Mouse (Mus musculus): ENCODE measurements around the gene Prss2. TPM values are rescaled to one million over a fixed set of nuclear protein-coding genes. Genes with fewer than 3 reads are reported as not detected.

Prss2 gene
- polyA plus RNA-seq, 1 experiment from 2014 or later: not detected

DNA sequence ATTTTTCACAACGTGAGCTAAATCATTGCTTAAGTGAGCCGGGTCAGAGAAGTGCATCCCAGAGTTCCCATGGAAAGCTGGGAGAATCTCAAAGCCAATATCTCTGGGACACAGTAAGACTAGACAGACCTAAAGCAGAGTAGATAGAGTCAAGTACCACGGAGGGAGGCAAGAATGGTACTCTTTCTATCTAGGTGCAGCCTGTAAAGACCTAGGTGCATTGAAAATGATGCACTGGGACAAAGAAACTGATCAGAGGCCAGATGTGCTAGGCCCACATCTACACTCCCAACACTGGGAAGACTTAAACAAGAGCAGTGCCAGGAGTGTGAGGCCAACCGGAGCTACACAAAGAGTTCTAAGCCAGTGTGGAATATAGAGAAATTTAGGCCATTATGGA lies 23.7 kb downstream of the Prss2 start:
- 94% methylated on average over 4 of the region's 4 CpGs for WGBS
- Histone ChIP-seq H3K27ac (ENCODE audit: low read depth, low read length) (no peak overlapping the region), H3K4me1 (ENCODE audit: control insufficient read depth, insufficient read depth, low read length) (no peaks in the 10 kb centered on the region), H3K4me3 (ENCODE audit: low read depth, low read length) (no peak overlapping the region), H3K27me3 (ENCODE audit: control insufficient read depth, insufficient read depth, low read length) (0 out of 2 replicates have a peak, but pooled peaks cover 5% of the 10 kb centered on the region), H3K9ac (ENCODE audit: low read length) (no peak overlapping the region), H3K9me3 (ENCODE audit: control insufficient read depth, low read length) (no peaks in the 10 kb centered on the region), H3K4me2 (ENCODE audit: low read depth) (no peak overlapping the region), H3K36me3 (ENCODE audit: control insufficient read depth, insufficient read depth, low read length) (no peaks in the 10 kb centered on the region)
- ATAC-seq (ENCODE audit: insufficient read depth, low FRiP score, low TSS enrichment) (no peak), DNase-seq (ENCODE audit: low spot score) (no peak)

DNA sequence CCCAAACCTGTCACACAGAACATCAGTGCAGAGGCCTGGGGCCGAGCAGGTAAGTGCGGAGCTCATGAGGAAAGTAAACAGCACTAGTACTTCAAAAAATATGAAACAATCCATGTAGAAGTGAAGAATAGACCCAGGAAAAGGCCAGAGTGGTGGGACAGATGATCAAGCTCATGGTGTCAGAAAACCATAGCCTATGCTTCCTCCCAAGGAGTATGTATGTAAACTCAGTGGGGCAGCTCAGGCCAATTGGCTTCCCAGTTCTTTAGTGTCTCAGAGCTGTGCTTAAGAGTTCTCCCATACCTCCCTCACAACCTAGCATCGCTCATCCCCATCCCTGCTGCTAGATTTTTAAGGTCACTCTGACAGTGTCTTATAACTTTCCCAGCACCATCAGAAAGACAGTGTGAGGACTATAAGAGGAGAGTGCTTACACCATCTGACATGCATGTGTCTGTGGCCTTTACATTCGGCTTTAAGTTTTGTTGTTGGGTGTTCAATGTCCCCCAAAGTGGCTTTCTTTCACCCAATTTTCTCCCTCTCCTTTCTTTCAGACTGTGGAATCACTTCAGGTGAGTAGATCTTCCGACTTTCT lies 25.6 kb downstream of the Prss2 start:
- H3K4me1 ChIP-seq (ENCODE audit: control insufficient read depth, insufficient read depth, low read length): no peaks in the 10 kb centered on the region
- H3K9me3 ChIP-seq (ENCODE audit: control insufficient read depth, low read length): no peaks in the 10 kb centered on the region
- no peak overlapping the region for H3K27ac ChIP-seq (ENCODE audit: low read depth, low read length)
- H3K36me3 ChIP-seq (ENCODE audit: control insufficient read depth, insufficient read depth, low read length): no peaks in the 10 kb centered on the region
- DNase-seq (ENCODE audit: low spot score): no peak
- H3K27me3 ChIP-seq (ENCODE audit: control insufficient read depth, insufficient read depth, low read length): 0 out of 2 replicates have a peak, but pooled peaks cover 5% of the 10 kb centered on the region
- no peak overlapping the region for H3K4me3 ChIP-seq (ENCODE audit: low read depth, low read length)
- no peak overlapping the region for H3K9ac ChIP-seq (ENCODE audit: low read length)
- 90% methylated on average over 5 of the region's 5 CpGs for WGBS
- H3K4me2 ChIP-seq (ENCODE audit: low read depth): no peak overlapping the region
- ATAC-seq (ENCODE audit: insufficient read depth, low FRiP score, low TSS enrichment): no peak

DNA sequence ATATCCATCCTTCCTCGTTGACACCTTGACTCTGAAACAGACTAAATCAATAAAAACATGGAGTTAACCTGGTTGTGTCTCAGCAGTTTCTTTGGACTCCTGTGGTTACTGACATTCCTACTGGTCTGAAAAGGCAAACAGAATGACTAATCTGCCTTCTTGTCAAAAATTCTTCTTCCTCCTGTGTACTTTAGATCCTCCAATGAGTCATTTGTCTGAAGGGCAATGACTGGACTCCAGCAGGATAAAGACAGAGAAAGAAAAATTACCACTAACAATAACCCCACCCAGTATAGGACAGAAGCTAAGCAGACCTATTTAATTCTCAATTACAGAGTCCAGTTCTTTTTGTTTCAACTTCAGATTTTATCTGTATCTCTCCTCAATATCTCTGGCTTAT lies 26.7 kb downstream of the Prss2 start:
- no peak for DNase-seq (ENCODE audit: low spot score)
- H3K4me3 ChIP-seq (ENCODE audit: low read depth, low read length): no peak overlapping the region
- ATAC-seq (ENCODE audit: insufficient read depth, low FRiP score, low TSS enrichment): no peak

DNA sequence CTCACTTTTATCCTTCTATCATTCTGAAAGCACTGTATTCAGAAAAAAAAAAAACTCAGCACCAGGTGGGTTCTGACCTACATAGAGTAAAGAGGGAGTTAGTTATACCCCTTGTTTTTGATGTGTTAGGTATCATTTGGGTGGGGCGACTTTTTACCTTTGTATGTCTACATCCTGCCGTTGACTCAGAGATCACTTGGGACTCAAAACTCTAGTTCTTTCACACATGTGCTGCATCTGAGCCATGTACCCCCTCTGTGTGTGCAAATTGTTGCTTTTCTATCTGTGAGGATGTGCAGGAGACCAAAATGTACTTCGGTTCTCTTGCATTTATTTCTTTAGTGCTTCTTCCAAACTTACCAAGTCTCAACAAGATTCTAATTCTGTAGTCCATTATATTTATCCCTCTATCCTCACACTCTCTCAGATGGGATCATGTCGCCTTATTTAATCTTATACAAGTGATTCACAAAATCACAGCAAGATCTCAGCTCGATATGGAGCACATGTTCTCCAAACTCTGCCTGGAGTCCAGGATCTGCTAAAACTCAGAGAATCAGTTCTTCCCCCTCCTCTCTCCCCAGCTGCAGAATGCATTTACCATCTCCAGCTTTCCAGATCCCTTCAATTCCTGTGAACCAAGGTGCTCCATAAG lies 31.9 kb downstream of the Prss2 start:
- Histone ChIP-seq H3K4me3 (ENCODE audit: low read depth, low read length) (no peak overlapping the region), H3K27ac (ENCODE audit: low read depth, low read length) (no peak overlapping the region), H3K9me3 (ENCODE audit: control insufficient read depth, low read length) (no peaks in the 10 kb centered on the region), H3K27me3 (ENCODE audit: control insufficient read depth, insufficient read depth, low read length) (no peaks in the 10 kb centered on the region), H3K9ac (ENCODE audit: low read length) (no peak overlapping the region), H3K36me3 (ENCODE audit: control insufficient read depth, insufficient read depth, low read length) (no peaks in the 10 kb centered on the region), H3K4me1 (ENCODE audit: control insufficient read depth, insufficient read depth, low read length) (no peaks in the 10 kb centered on the region), H3K4me2 (ENCODE audit: low read depth) (no peak overlapping the region)
- 88% methylated on average over 5 of the region's 5 CpGs for WGBS
- ATAC-seq (ENCODE audit: insufficient read depth, low FRiP score, low TSS enrichment): no peak
- no peak for DNase-seq (ENCODE audit: low spot score)

More for the DNA sequence above, 26.7 kb downstream of the Prss2 start:
- H3K27ac ChIP-seq (ENCODE audit: low read depth, low read length): no peak overlapping the region
- no peaks in the 10 kb centered on the region for H3K4me1 ChIP-seq (ENCODE audit: control insufficient read depth, insufficient read depth, low read length)
- H3K9ac ChIP-seq (ENCODE audit: low read length): no peak overlapping the region
- 70% methylated on average over 1 of the region's 1 CpGs for WGBS
- no peaks in the 10 kb centered on the region for H3K36me3 ChIP-seq (ENCODE audit: control insufficient read depth, insufficient read depth, low read length)
- H3K9me3 ChIP-seq (ENCODE audit: control insufficient read depth, low read length): no peaks in the 10 kb centered on the region
- H3K27me3 ChIP-seq (ENCODE audit: control insufficient read depth, insufficient read depth, low read length): 0 out of 2 replicates have a peak, but pooled peaks cover 3% of the 10 kb centered on the region
- no peak overlapping the region for H3K4me2 ChIP-seq (ENCODE audit: low read depth)

DNA sequence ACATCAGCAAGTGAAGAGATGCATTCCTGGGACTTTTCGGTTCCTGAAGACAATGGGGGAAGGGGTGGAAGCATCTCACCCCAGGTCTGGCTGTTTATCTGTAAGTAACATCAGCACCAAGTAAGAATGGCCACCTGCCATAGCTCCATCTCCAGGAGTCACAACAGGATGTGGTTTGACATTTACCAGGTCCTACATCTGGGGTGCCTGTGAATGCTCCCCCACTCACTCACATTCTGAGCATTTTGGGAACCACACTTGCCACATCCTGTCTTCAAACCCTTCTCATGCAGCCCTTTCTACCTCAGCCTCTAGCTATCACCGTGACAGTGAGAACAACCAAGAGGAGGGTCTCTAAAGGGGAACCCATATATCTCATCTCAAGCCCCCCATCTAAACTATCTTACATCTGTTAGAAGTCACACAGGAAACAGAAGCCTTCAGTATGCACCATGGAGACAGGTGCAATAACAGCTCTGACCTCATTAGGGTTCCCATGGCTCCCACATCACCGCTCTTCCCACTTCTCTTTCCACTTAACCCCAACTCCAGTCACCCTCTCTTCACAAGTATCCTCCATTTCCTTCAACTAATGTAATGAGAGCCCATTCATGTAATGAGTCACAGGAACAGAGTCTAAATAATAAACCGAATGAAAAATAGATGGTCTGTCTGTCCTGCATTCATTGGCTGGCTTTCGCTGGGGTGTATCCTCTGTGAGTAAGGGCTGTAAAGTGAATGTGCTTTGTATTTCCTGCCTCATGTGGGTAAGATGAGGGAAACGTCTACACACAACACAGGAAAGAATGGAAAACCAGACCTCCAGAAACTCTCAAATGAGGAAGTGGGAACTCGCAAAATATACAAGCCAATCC lies 32.9 kb downstream of the Prss2 start:
- H3K9ac ChIP-seq (ENCODE audit: low read length): no peak overlapping the region
- ATAC-seq (ENCODE audit: insufficient read depth, low FRiP score, low TSS enrichment) (no peak), DNase-seq (ENCODE audit: low spot score) (no peak)
- WGBS: 88% methylated on average over 7 of the region's 7 CpGs
- no peak overlapping the region for H3K4me3 ChIP-seq (ENCODE audit: low read depth, low read length)
- H3K27me3 ChIP-seq (ENCODE audit: control insufficient read depth, insufficient read depth, low read length): no peaks in the 10 kb centered on the region
- H3K27ac ChIP-seq (ENCODE audit: low read depth, low read length): no peak overlapping the region
- no peaks in the 10 kb centered on the region for H3K36me3 ChIP-seq (ENCODE audit: control insufficient read depth, insufficient read depth, low read length)
- H3K9me3 ChIP-seq (ENCODE audit: control insufficient read depth, low read length): no peaks in the 10 kb centered on the region
- H3K4me2 ChIP-seq (ENCODE audit: low read depth): no peak overlapping the region
- H3K4me1 ChIP-seq (ENCODE audit: control insufficient read depth, insufficient read depth, low read length): no peaks in the 10 kb centered on the region

DNA sequence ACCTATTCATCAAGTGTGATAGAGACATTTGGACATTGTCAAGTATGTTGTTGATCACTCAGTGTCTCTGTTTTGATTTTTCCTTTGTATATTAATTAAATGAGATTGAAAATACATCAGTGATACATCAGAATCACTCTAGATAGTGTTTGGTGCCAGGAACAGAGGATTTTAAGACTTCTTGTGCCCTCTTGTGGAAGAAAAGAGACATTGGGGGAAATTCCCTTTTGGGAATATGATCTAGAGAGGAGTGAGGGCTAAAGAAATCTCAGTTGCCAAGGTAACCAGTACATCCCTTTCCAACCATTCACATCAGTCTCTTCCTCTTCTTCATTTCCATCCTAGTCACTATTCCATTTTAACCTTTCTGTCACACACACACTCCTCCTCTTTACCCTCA lies 34.8 kb downstream of the Prss2 start:
- Histone ChIP-seq H3K4me3 (ENCODE audit: low read depth, low read length) (no peak overlapping the region), H3K27ac (ENCODE audit: low read depth, low read length) (no peak overlapping the region), H3K4me2 (ENCODE audit: low read depth) (no peak overlapping the region), H3K9me3 (ENCODE audit: control insufficient read depth, low read length) (no peaks in the 10 kb centered on the region), H3K4me1 (ENCODE audit: control insufficient read depth, insufficient read depth, low read length) (no peaks in the 10 kb centered on the region), H3K36me3 (ENCODE audit: control insufficient read depth, insufficient read depth, low read length) (no peaks in the 10 kb centered on the region), H3K27me3 (ENCODE audit: control insufficient read depth, insufficient read depth, low read length) (no peaks in the 10 kb centered on the region), H3K9ac (ENCODE audit: low read length) (no peak overlapping the region)
- ATAC-seq (ENCODE audit: insufficient read depth, low FRiP score, low TSS enrichment): no peak
- DNase-seq (ENCODE audit: low spot score): no peak

DNA sequence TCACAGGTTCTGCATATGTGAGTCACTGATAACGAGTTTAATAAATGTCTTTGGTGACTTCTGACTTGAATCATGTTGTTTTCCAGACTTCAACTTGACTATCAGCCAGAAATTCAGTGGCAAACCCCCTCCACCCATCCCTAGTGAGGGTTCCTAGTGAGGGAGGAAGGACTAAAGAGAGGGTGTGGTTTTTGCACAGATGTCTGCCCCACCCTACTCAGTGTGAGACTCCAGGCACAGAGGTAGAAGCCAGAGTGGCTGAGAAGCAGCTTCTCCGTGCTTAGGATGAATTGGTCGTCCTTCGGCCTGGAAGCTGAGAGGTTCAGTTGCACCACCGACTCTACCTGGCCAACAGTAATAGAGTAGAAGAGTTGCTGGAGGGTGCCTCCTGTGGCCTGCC lies 35.9 kb downstream of the Prss2 start:
- no peak for DNase-seq (ENCODE audit: low spot score)
- no peaks in the 10 kb centered on the region for H3K4me1 ChIP-seq (ENCODE audit: control insufficient read depth, insufficient read depth, low read length)
- H3K9ac ChIP-seq (ENCODE audit: low read length): no peak overlapping the region
- no peak for ATAC-seq (ENCODE audit: insufficient read depth, low FRiP score, low TSS enrichment)
- H3K4me3 ChIP-seq (ENCODE audit: low read depth, low read length): no peak overlapping the region
- H3K4me2 ChIP-seq (ENCODE audit: low read depth): no peak overlapping the region
- 81% methylated on average over 5 of the region's 5 CpGs for WGBS
- H3K36me3 ChIP-seq (ENCODE audit: control insufficient read depth, insufficient read depth, low read length): no peaks in the 10 kb centered on the region
- H3K27ac ChIP-seq (ENCODE audit: low read depth, low read length): no peak overlapping the region
- no peaks in the 10 kb centered on the region for H3K9me3 ChIP-seq (ENCODE audit: control insufficient read depth, low read length)
- H3K27me3 ChIP-seq (ENCODE audit: control insufficient read depth, insufficient read depth, low read length): no peaks in the 10 kb centered on the region

DNA sequence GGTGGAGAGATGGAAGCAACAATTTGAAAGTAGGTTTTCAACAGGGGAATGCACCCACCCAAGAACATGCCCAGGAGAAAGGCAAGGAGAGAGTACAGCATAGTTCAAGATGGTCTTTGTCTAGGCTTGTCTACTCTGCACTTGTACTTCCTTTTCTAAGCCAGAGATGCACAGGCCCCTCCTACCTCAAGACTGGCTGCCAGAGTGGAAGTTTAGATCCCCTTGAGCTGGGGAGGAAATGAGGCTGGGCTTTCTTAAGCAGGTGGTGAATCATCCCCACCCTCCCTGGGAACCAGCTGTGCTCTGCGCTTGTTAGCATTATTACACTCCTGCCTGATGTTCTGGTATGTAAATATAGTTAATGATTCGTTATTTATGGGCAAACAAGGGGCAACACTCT lies 36.7 kb downstream of the Prss2 start:
- Histone ChIP-seq H3K9me3 (ENCODE audit: control insufficient read depth, low read length) (no peaks in the 10 kb centered on the region), H3K27me3 (ENCODE audit: control insufficient read depth, insufficient read depth, low read length) (no peaks in the 10 kb centered on the region), H3K27ac (ENCODE audit: low read depth, low read length) (no peak overlapping the region), H3K4me1 (ENCODE audit: control insufficient read depth, insufficient read depth, low read length) (no peaks in the 10 kb centered on the region), H3K36me3 (ENCODE audit: control insufficient read depth, insufficient read depth, low read length) (no peaks in the 10 kb centered on the region), H3K4me2 (ENCODE audit: low read depth) (no peak overlapping the region), H3K4me3 (ENCODE audit: low read depth, low read length) (no peak overlapping the region), H3K9ac (ENCODE audit: low read length) (no peak overlapping the region)
- ATAC-seq (ENCODE audit: insufficient read depth, low FRiP score, low TSS enrichment): no peak
- DNase-seq (ENCODE audit: low spot score): no peak
- 49% methylated on average over 2 of the region's 2 CpGs for WGBS

Data from neural tube, embryonic 11.5 days (tissue).